Mouse (Mus musculus): ENCODE measurements around the gene Mgarp. TPM values are rescaled to one million over a fixed set of nuclear protein-coding genes. Genes with fewer than 3 reads are reported as not detected.
A peak's percentile ranks its signal among the peaks of the same experiment; 100 is the strongest.

Gene Mgarp
- polyA plus RNA-seq, 1 experiment, result not detected

- Histone ChIP-seq H3K27ac (ENCODE audit: insufficient read depth, low read depth, low read length) (no peak overlapping the region), H3K4me3 (ENCODE audit: insufficient read depth, low read length) (no peak overlapping the region), H3K4me1 (ENCODE audit: control insufficient read depth, insufficient read depth, low read length) (no peaks in the 10 kb centered on the region; the same call in 1 of the 2 replicates)
- TF ChIP-seq POLR2A (IDR thresholded peaks at IDR 0.05; ENCODE audit: borderline replicate concordance, low read depth, low read length) (no peak), CTCF (IDR thresholded peaks at IDR 0.05; ENCODE audit: low read depth, low read length) (no peak)
Measured at GRCm38 (mm10) chr3:51387868-51388381, 8.6 kb downstream of the Mgarp start.

GRCm38 (mm10) chr3:51387134-51387451 is 9.4 kb downstream of the Mgarp start:
- Histone ChIP-seq H3K4me1 (ENCODE audit: control insufficient read depth, insufficient read depth, low read length) (no peaks in the 10 kb centered on the region; the same call in 1 of the 2 replicates), H3K27ac (ENCODE audit: insufficient read depth, low read depth, low read length) (no peak overlapping the region), H3K4me3 (ENCODE audit: insufficient read depth, low read length) (no peak overlapping the region)
- TF ChIP-seq CTCF (IDR thresholded peaks at IDR 0.05; ENCODE audit: low read depth, low read length), result no peak
- no peak for TF ChIP-seq POLR2A (IDR thresholded peaks at IDR 0.05; ENCODE audit: borderline replicate concordance, low read depth, low read length)

GRCm38 (mm10) chr3:51386441-51387133 is 10.0 kb downstream of the Mgarp start:
- no peak overlapping the region for H3K4me3 ChIP-seq (ENCODE audit: insufficient read depth, low read length)

GRCm38 (mm10) chr3:51383409-51383808 is 13.1 kb downstream of the Mgarp start:
- Histone ChIP-seq H3K27ac (ENCODE audit: insufficient read depth, low read depth, low read length) (no peak overlapping the region), H3K4me3 (ENCODE audit: insufficient read depth, low read length) (no peak overlapping the region), H3K4me1 (ENCODE audit: control insufficient read depth, insufficient read depth, low read length) (peaks cover 3% of the 10 kb centered on the region)
- TF ChIP-seq POLR2A (IDR thresholded peaks at IDR 0.05; ENCODE audit: borderline replicate concordance, low read depth, low read length) (no peak), CTCF (IDR thresholded peaks at IDR 0.05; ENCODE audit: low read depth, low read length) (no peak)

More at GRCm38 (mm10) chr3:51386441-51387133, 10.0 kb downstream of the Mgarp start:
- TF ChIP-seq CTCF (IDR thresholded peaks at IDR 0.05; ENCODE audit: low read depth, low read length) (no peak), POLR2A (IDR thresholded peaks at IDR 0.05; ENCODE audit: borderline replicate concordance, low read depth, low read length) (no peak)
- Histone ChIP-seq H3K27ac (ENCODE audit: insufficient read depth, low read depth, low read length) (no peak overlapping the region), H3K4me1 (ENCODE audit: control insufficient read depth, insufficient read depth, low read length) (no peaks in the 10 kb centered on the region; the same call in 1 of the 2 replicates)

- Histone ChIP-seq H3K4me3 (ENCODE audit: insufficient read depth, low read length) (no peak overlapping the region), H3K4me1 (ENCODE audit: control insufficient read depth, insufficient read depth, low read length) (peaks cover 4% of the 10 kb centered on the region), H3K27ac (ENCODE audit: insufficient read depth, low read depth, low read length) (no peak overlapping the region)
- no peak for TF ChIP-seq POLR2A (IDR thresholded peaks at IDR 0.05; ENCODE audit: borderline replicate concordance, low read depth, low read length)
- no peak for TF ChIP-seq CTCF (IDR thresholded peaks at IDR 0.05; ENCODE audit: low read depth, low read length)
Measured at GRCm38 (mm10) chr3:51380660-51381014, 15.9 kb downstream of the Mgarp start.

GRCm38 (mm10) chr3:51379786-51380659 is 16.5 kb downstream of the Mgarp start:
- TF ChIP-seq POLR2A (IDR thresholded peaks at IDR 0.05; ENCODE audit: borderline replicate concordance, low read depth, low read length) (no peak), CTCF (IDR thresholded peaks at IDR 0.05; ENCODE audit: low read depth, low read length) (no peak)
- Histone ChIP-seq H3K27ac (ENCODE audit: insufficient read depth, low read depth, low read length) (no peak overlapping the region), H3K4me1 (ENCODE audit: control insufficient read depth, insufficient read depth, low read length) (peaks cover 4% of the 10 kb centered on the region), H3K4me3 (ENCODE audit: insufficient read depth, low read length) (no peak overlapping the region)

- TF ChIP-seq CTCF (IDR thresholded peaks at IDR 0.05; ENCODE audit: low read depth, low read length), result no peak
- no peak for TF ChIP-seq POLR2A (IDR thresholded peaks at IDR 0.05; ENCODE audit: borderline replicate concordance, low read depth, low read length)
- H3K4me3 ChIP-seq (ENCODE audit: insufficient read depth, low read length), result peak overlapping the region; percentile 58
- H3K27ac ChIP-seq (ENCODE audit: insufficient read depth, low read depth, low read length), result no peak overlapping the region
- H3K4me1 ChIP-seq (ENCODE audit: control insufficient read depth, insufficient read depth, low read length), result peaks cover 4% of the 10 kb centered on the region
Measured at GRCm38 (mm10) chr3:51378665-51378946, 17.9 kb downstream of the Mgarp start.

- no peak overlapping the region for H3K27ac ChIP-seq (ENCODE audit: insufficient read depth, low read depth, low read length)
- TF ChIP-seq CTCF (IDR thresholded peaks at IDR 0.05; ENCODE audit: low read depth, low read length) (no peak), POLR2A (IDR thresholded peaks at IDR 0.05; ENCODE audit: borderline replicate concordance, low read depth, low read length) (no peak)
- peaks cover 4% of the 10 kb centered on the region for H3K4me1 ChIP-seq (ENCODE audit: control insufficient read depth, insufficient read depth, low read length)
- peak overlapping the region; percentile 58 for H3K4me3 ChIP-seq (ENCODE audit: insufficient read depth, low read length)
Measured at GRCm38 (mm10) chr3:51377878-51378664, 18.5 kb downstream of the Mgarp start.

All from bone marrow macrophage, adult 2 months (primary cell).